Mouse (Mus musculus): ENCODE measurements around the gene Tmem208. TPM values are rescaled to one million over a fixed set of nuclear protein-coding genes. Genes with fewer than 3 reads are reported as not detected.

Gene Tmem208
- polyA plus RNA-seq, 1 experiment from 2014 or later, result 87.5 TPM

- peak; percentile 33 for ATAC-seq (ENCODE audit: low FRiP score)
- H3K4me3 ChIP-seq (replicated peaks), result peak overlapping the region; percentile 58
Measured at GRCm38 (mm10) chr8:105349096-105349771, 23.1 kb downstream of the Tmem208 start.

DNA sequence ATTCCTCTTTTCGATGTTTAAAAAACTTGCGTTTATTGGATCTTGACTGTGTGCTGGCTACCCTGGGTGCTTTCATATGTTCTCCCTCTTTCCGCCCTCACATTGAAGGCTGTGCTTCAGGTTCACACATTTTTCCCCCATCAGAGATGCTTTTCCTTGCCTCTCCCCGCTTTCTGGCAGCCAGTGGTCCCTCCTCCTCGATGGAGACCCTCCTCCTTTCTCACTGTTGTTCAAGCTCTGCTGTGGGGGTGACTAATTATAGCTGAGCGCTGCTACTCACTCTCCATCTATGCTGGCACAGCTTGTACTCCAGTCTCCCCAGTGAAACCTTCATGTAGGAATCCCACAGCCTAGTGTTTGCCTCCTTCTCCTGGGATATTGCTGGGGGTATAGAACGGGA is 24.0 kb downstream of the Tmem208 start:
- 36% methylated on average over 7 of the region's 7 CpGs for WGBS
- peaks cover 38% of the 10 kb centered on the region for H3K4me1 ChIP-seq
- H3K9me3 ChIP-seq, result no peaks in the 10 kb centered on the region
- H3K4me3 ChIP-seq (replicated peaks), result peak overlapping the region; percentile 58
- no peak for ATAC-seq (ENCODE audit: low FRiP score)
- peaks cover 7% of the 10 kb centered on the region for H3K27me3 ChIP-seq
- no peak overlapping the region for H3K27ac ChIP-seq
- H3K9ac ChIP-seq, result peak overlapping the region; percentile 60; the same call in 1 of the 2 replicates
- peak overlapping the region; percentile 68 for H3K4me2 ChIP-seq
- H3K36me3 ChIP-seq (replicated peaks), result no peaks in the 10 kb centered on the region

More at GRCm38 (mm10) chr8:105349096-105349771, 23.1 kb downstream of the Tmem208 start:
- peak overlapping the region; percentile 60 for H3K9ac ChIP-seq
- H3K9me3 ChIP-seq, result no peaks in the 10 kb centered on the region
- peak overlapping the region; percentile 77 for H3K27ac ChIP-seq
- H3K4me2 ChIP-seq, result peak overlapping the region; percentile 68
- peaks cover 7% of the 10 kb centered on the region for H3K27me3 ChIP-seq
- H3K4me1 ChIP-seq, result peaks cover 38% of the 10 kb centered on the region
- no peaks in the 10 kb centered on the region for H3K36me3 ChIP-seq (replicated peaks)
- under 1% methylated on average over 47 of the region's 48 CpGs for WGBS

DNA sequence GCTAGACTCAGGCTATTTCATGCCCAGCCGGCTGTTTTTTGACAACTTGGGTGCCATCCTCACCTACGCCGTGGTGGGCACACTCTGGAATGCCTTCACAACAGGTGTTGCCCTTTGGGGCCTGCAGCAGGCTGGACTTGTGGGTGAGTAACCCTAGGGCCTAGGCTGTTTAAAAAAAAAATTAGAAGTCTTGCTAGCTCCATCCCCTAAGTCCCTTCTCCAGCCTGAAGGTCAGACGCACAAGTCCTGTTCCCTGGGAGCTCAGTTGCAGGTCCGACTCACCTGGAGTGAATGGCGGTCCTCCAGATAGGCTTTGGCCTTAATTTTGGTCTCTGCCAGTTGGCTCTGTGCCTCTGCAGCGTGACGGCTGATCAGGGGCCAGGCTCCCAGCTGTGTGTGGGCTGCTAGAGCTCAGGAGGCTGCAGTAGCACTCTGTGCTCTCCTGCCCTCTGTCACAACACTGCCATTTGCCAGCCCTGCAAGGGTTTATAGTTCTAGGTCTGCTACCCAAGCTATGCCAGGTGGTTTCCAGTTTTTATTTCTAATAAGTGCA is 27.5 kb downstream of the Tmem208 start:
- Histone ChIP-seq H3K27ac (no peak overlapping the region), H3K4me3 (replicated peaks) (no peak overlapping the region), H3K9ac (no peak overlapping the region), H3K36me3 (replicated peaks) (peaks cover 24% of the 10 kb centered on the region; the same call in 1 of the 2 replicates), H3K9me3 (no peaks in the 10 kb centered on the region), H3K27me3 (no peaks in the 10 kb centered on the region), H3K4me1 (peaks cover 15% of the 10 kb centered on the region), H3K4me2 (no peak overlapping the region)
- WGBS, result 84% methylated on average over 8 of the region's 8 CpGs
- ATAC-seq (ENCODE audit: low FRiP score), result no peak

GRCm38 (mm10) chr8:105354549-105354948 is 28.4 kb downstream of the Tmem208 start:
- Histone ChIP-seq H3K27me3 (no peaks in the 10 kb centered on the region), H3K4me1 (peaks cover 11% of the 10 kb centered on the region), H3K36me3 (replicated peaks) (peaks cover 24% of the 10 kb centered on the region; the same call in 1 of the 2 replicates), H3K9ac (no peak overlapping the region), H3K27ac (no peak overlapping the region), H3K4me2 (no peak overlapping the region), H3K4me3 (replicated peaks) (no peak overlapping the region), H3K9me3 (no peaks in the 10 kb centered on the region)
- no peak for ATAC-seq (ENCODE audit: low FRiP score)
- 93% methylated on average over 4 of the region's 4 CpGs for WGBS

GRCm38 (mm10) chr8:105355179-105356024 is 29.2 kb downstream of the Tmem208 start:
- H3K4me3 ChIP-seq (replicated peaks), result no peak overlapping the region
- H3K9me3 ChIP-seq, result no peaks in the 10 kb centered on the region
- peaks cover 24% of the 10 kb centered on the region; the same call in 1 of the 2 replicates for H3K36me3 ChIP-seq (replicated peaks)
- no peak overlapping the region for H3K27ac ChIP-seq
- ATAC-seq (ENCODE audit: low FRiP score), result no peak
- no peak overlapping the region for H3K9ac ChIP-seq
- peaks cover 3% of the 10 kb centered on the region for H3K4me1 ChIP-seq
- H3K4me2 ChIP-seq, result no peak overlapping the region
- WGBS, result 81% methylated on average over 26 of the region's 26 CpGs
- no peaks in the 10 kb centered on the region for H3K27me3 ChIP-seq

- Histone ChIP-seq H3K4me1 (no peaks in the 10 kb centered on the region), H3K27me3 (no peaks in the 10 kb centered on the region), H3K9ac (no peak overlapping the region), H3K4me2 (no peak overlapping the region), H3K27ac (no peak overlapping the region), H3K36me3 (replicated peaks) (peaks cover 24% of the 10 kb centered on the region; the same call in 1 of the 2 replicates), H3K9me3 (no peaks in the 10 kb centered on the region), H3K4me3 (replicated peaks) (no peak overlapping the region)
- WGBS, result 81% methylated on average over 14 of the region's 14 CpGs
- ATAC-seq (ENCODE audit: low FRiP score), result no peak
Measured at GRCm38 (mm10) chr8:105356681-105357080, 30.5 kb downstream of the Tmem208 start.

GRCm38 (mm10) chr8:105359208-105359607 is 33.1 kb downstream of the Tmem208 start:
- no peak overlapping the region for H3K4me3 ChIP-seq (replicated peaks)
- H3K27me3 ChIP-seq, result no peaks in the 10 kb centered on the region
- no peak for ATAC-seq (ENCODE audit: low FRiP score)
- 81% methylated on average over 15 of the region's 15 CpGs for WGBS
- H3K9me3 ChIP-seq, result no peaks in the 10 kb centered on the region
- H3K9ac ChIP-seq, result no peak overlapping the region
- H3K4me2 ChIP-seq, result no peak overlapping the region
- no peak overlapping the region for H3K27ac ChIP-seq
- peaks cover 37% of the 10 kb centered on the region for H3K36me3 ChIP-seq (replicated peaks)
- H3K4me1 ChIP-seq, result no peaks in the 10 kb centered on the region

DNA sequence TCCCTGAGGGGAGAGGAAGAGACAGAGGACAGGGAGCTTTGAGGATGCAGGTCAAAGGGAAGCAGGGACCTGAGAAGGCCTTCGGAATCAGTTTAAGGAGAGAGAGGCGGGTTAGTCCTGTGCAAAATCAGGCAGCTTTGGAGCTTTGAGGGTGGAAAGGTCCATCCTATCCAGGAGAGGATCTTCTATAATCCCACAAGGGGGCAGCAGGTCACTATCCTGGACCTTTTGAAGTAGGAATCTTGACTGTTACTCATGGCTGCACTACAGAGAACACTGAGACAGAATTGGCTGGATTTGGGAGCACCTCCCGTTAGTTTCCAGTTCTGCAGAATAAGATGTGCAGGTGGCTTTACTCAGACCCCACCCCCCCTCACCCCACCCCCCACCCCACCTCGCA is 33.5 kb downstream of the Tmem208 start:
- Histone ChIP-seq H3K27ac (no peak overlapping the region), H3K4me1 (no peaks in the 10 kb centered on the region), H3K4me2 (no peak overlapping the region), H3K9me3 (no peaks in the 10 kb centered on the region), H3K27me3 (no peaks in the 10 kb centered on the region), H3K36me3 (replicated peaks) (peaks cover 41% of the 10 kb centered on the region), H3K4me3 (replicated peaks) (no peak overlapping the region), H3K9ac (no peak overlapping the region)
- 48% methylated on average over 4 of the region's 4 CpGs for WGBS
- no peak for ATAC-seq (ENCODE audit: low FRiP score)

GRCm38 (mm10) chr8:105361751-105362702 is 35.9 kb downstream of the Tmem208 start:
- no peak overlapping the region for H3K9ac ChIP-seq
- H3K27ac ChIP-seq, result no peak overlapping the region
- H3K4me2 ChIP-seq, result no peak overlapping the region
- WGBS, result 87% methylated on average over 12 of the region's 12 CpGs
- no peaks in the 10 kb centered on the region for H3K9me3 ChIP-seq
- no peaks in the 10 kb centered on the region for H3K27me3 ChIP-seq
- H3K4me1 ChIP-seq, result no peaks in the 10 kb centered on the region
- H3K36me3 ChIP-seq (replicated peaks), result peaks cover 37% of the 10 kb centered on the region
- no peak for ATAC-seq (ENCODE audit: low FRiP score)
- no peak overlapping the region for H3K4me3 ChIP-seq (replicated peaks)

GRCm38 (mm10) chr8:105367107-105367506 is 41.0 kb downstream of the Tmem208 start:
- H3K9me3 ChIP-seq, result no peaks in the 10 kb centered on the region
- 62% methylated on average over 2 of the region's 2 CpGs for WGBS

DNA sequence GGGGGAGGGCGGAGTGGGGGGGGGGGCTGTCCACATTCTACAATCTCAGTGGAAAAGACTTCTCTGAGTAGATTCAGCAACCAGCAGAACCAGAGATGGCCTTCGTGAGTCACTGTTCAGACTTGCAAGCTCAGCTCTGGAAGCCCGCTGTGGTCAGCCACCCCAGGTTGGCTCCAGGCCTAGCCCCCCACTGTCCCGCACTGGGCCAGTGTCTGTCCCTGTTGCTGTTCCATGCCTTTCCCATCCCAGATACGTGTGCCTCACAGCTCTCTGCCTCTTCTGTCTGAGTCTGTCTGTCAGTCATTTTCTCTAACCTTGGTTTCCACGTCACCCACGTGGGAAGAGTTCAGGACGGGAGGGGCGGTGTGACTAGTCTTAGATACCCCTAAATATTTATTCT is 46.3 kb downstream of the Tmem208 start:
- H3K27ac ChIP-seq, result no peak overlapping the region
- WGBS, result 78% methylated on average over 9 of the region's 9 CpGs
- H3K27me3 ChIP-seq, result peaks cover 4% of the 10 kb centered on the region; the same call in 1 of the 2 replicates
- peaks cover 16% of the 10 kb centered on the region for H3K36me3 ChIP-seq (replicated peaks)
- no peak for ATAC-seq (ENCODE audit: low FRiP score)
- no peak overlapping the region for H3K4me3 ChIP-seq (replicated peaks)
- H3K9me3 ChIP-seq, result peaks cover 5% of the 10 kb centered on the region
- H3K4me1 ChIP-seq, result peaks cover 8% of the 10 kb centered on the region; the same call in 1 of the 2 replicates
- no peak overlapping the region for H3K4me2 ChIP-seq
- no peak overlapping the region for H3K9ac ChIP-seq

More at GRCm38 (mm10) chr8:105367107-105367506, 41.0 kb downstream of the Tmem208 start:
- no peak for ATAC-seq (ENCODE audit: low FRiP score)
- Histone ChIP-seq H3K27ac (no peak overlapping the region), H3K36me3 (replicated peaks) (peaks cover 45% of the 10 kb centered on the region), H3K27me3 (no peaks in the 10 kb centered on the region), H3K4me3 (replicated peaks) (no peak overlapping the region), H3K4me1 (no peaks in the 10 kb centered on the region), H3K4me2 (no peak overlapping the region), H3K9ac (no peak overlapping the region)

All from forebrain, embryonic 12.5 days (tissue).